Mouse (Mus musculus) ES-E14 (cell line): Measurements from ENCODE around the gene Rad54l2.

ENCODE experiments used
- HCFC1 ChIP-seq: IDR thresholded peaks from 2 replicates; pipeline ENCODE4 v1.6.1; 2012; ENCODE audit warnings: low read length, inconsistent platforms, borderline replicate concordance; ENCODE audit not compliant: insufficient read depth
- MAFK ChIP-seq: IDR thresholded peaks from 2 replicates; pipeline ENCODE4 v1.6.1; 2014; ENCODE audit warnings: mild to moderate bottlenecking, low read depth, low read length, inconsistent platforms; ENCODE audit not compliant: insufficient read depth
- ZC3H11A ChIP-seq: IDR thresholded peaks from 2 replicates; pipeline ENCODE4 v1.6.1; 2012; ENCODE audit warnings: low read depth, mild to moderate bottlenecking, inconsistent platforms, low read length, borderline replicate concordance
- ZNF384 ChIP-seq: IDR thresholded peaks from 2 replicates; pipeline ENCODE4 v1.6.1; 2012; ENCODE audit warnings: low read depth, low read length, inconsistent platforms

DNA sequence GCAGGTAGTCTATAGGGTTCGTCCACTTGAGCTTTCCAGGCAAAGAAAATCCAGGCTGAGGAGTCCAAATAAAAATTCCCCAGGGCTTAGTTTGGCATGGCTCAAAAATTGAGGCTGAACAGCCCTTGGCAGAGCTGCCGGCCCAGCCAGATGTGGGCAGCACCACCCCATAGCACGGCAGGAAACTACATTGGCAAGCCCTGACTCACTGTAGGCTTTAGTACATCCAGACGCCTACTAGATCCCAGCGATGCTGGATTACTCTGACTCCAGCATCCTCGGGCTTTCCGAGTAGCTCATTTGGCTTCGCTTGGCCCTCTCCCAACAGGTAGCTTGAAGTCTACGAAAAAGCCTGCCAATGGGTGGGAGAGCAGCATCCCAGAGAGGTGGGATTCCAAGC is 108.0 kb downstream of the Rad54l2 start:
- TF ChIP-seq ZNF384 = no peak
- no peak for TF ChIP-seq MAFK
- TF ChIP-seq HCFC1 = no peak
- no peak for TF ChIP-seq ZC3H11A
